Comparison of ENCODE assay signal across 20 mouse cellular contexts in the genomic region with DNA sequence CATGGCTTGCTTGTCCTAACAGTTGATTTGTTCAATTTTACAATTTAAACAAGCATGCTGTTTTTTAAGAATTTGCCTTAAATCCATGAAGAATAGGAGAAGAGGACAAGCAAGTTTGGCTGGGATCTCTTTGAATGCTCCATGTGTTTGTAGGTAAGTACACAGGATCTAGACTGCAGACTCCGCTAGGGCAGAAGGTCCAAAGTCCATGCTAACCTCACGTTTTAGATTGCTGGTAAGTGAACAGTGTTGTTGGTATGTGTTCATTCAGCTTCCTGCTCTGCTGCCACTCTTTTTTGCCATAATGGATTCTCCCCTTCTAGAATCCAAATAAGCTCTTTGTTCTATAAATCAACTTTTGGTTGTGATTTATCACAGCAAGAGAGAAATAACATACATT.
DNase-seq lines count a peak whose midpoint lies in the region; ATAC-seq and TF ChIP-seq lines count a peak whose summit lies in the region.
"Had no signal": no experiment of that assay in that cellular context is flagged by ENCODE, and none has a peak within 500 bp of the region (broad histone marks: within the 10 kb centered on the region; RNA-seq: fewer than 3 reads in every experiment).

No protein-coding gene starts in this region.

- no peak for TF ChIP-seq EP300 in stomach, postnatal 0 days (optimal IDR thresholded peaks at IDR 0.05)

- 92% methylated on average over 2 of the region's 2 CpGs for WGBS in hindbrain, embryonic 11.5 days
- WGBS in hindbrain, postnatal 0 days: 84% methylated on average over 2 of the region's 2 CpGs
- 45% methylated on average over 2 of the region's 2 CpGs for WGBS in intestine, embryonic 15.5 days
- WGBS in stomach, postnatal 0 days: 62% methylated on average over 2 of the region's 2 CpGs

- H3K9ac ChIP-seq in hindbrain, embryonic 11.5 days (ENCODE audit: low read depth, low read length): no peak overlapping the region
- H3K9ac ChIP-seq in hindbrain, postnatal 0 days (replicated peaks; ENCODE audit: low read length): no peak overlapping the region
- no peak overlapping the region for H3K9ac ChIP-seq in intestine, embryonic 15.5 days
- no peak overlapping the region for H3K9ac ChIP-seq in stomach, postnatal 0 days (ENCODE audit: low read length)
- H3K9ac ChIP-seq: embryonic facial prominence, embryonic 12.5 days; forebrain, embryonic 15.5 days; heart, embryonic 13.5 days had no signal

- peaks cover 14% of the 10 kb centered on the region; the same call in 1 of the 2 replicates for H3K36me3 ChIP-seq in hindbrain, embryonic 11.5 days (ENCODE audit: control insufficient read depth, insufficient read depth, low read length)
- H3K36me3 ChIP-seq in hindbrain, postnatal 0 days (ENCODE audit: insufficient read depth, low read length): peaks cover 70% of the 10 kb centered on the region
- peaks cover 29% of the 10 kb centered on the region for H3K36me3 ChIP-seq in intestine, embryonic 15.5 days
- H3K36me3 ChIP-seq in stomach, postnatal 0 days (ENCODE audit: control insufficient read depth, insufficient read depth, low read length): peaks cover 20% of the 10 kb centered on the region

- H3K27ac ChIP-seq in hindbrain, embryonic 11.5 days (ENCODE audit: low read depth, low read length): no peak overlapping the region
- no peak overlapping the region for H3K27ac ChIP-seq in hindbrain, postnatal 0 days
- H3K27ac ChIP-seq in intestine, embryonic 15.5 days: no peak overlapping the region
- H3K27ac ChIP-seq in stomach, postnatal 0 days (replicated peaks): no peak overlapping the region
- H3K27ac ChIP-seq: embryonic facial prominence, embryonic 12.5 days; heart, embryonic 13.5 days had no signal

- peak; percentile 18 for DNase-seq in hindbrain, embryonic 11.5 days (ENCODE audit: low spot score)
- DNase-seq in hindbrain, postnatal 0 days (ENCODE audit: low spot score): no peak
- DNase-seq in kidney, postnatal 36 days: peak; percentile 14 to 22
- no peak for DNase-seq in kidney, postnatal 25 days
- DNase-seq in stomach, postnatal 0 days (ENCODE audit: low spot score): peak; percentile 43
- DNase-seq in urinary bladder, postnatal 36 days (ENCODE audit: low spot score in 2 of 2): no peak
- DNase-seq: adrenal gland, postnatal 10 days; B cell, adult 2 months; cerebellum, adult 11 months; cerebellum, adult 8-10 months; cerebellum, postnatal 14 days; gastrocnemius, postnatal 36 days; heart, adult 11 months; heart, postnatal 36 days had no signal

- no peak for TF ChIP-seq CTCF in hindbrain, postnatal 0 days (IDR thresholded peaks at IDR 0.05; ENCODE audit: low read depth)
- no peak for TF ChIP-seq CTCF in stomach, postnatal 0 days (IDR thresholded peaks at IDR 0.05; ENCODE audit: low read depth)

- H3K4me3 ChIP-seq in hindbrain, embryonic 11.5 days (ENCODE audit: low read depth, low read length): no peak overlapping the region
- no peak overlapping the region for H3K4me3 ChIP-seq in hindbrain, postnatal 0 days (ENCODE audit: low read length)
- no peak overlapping the region for H3K4me3 ChIP-seq in intestine, embryonic 15.5 days (replicated peaks)
- no peak overlapping the region for H3K4me3 ChIP-seq in stomach, postnatal 0 days (ENCODE audit: low read depth, low read length)
- H3K4me3 ChIP-seq: embryonic facial prominence, embryonic 12.5 days; forebrain, embryonic 15.5 days; heart, embryonic 13.5 days had no signal

- no peak for ATAC-seq in hindbrain, embryonic 11.5 days (ENCODE audit: low FRiP score)
- no peak for ATAC-seq in hindbrain, postnatal 0 days
- peak; percentile 66; the same call in 1 of the 2 replicates for ATAC-seq in intestine, embryonic 15.5 days
- ATAC-seq in stomach, postnatal 0 days (ENCODE audit: low FRiP score, low TSS enrichment): peak; percentile 83
- ATAC-seq: CD4-positive, CD25-positive, alpha-beta regulatory T cell, adult 4 months; forebrain, embryonic 15.5 days had no signal

- H3K4me1 ChIP-seq in hindbrain, embryonic 11.5 days (replicated peaks; ENCODE audit: control insufficient read depth, insufficient read depth, low read length): no peaks in the 10 kb centered on the region
- no peaks in the 10 kb centered on the region for H3K4me1 ChIP-seq in hindbrain, postnatal 0 days (ENCODE audit: insufficient read depth, low read length)
- no peaks in the 10 kb centered on the region for H3K4me1 ChIP-seq in intestine, embryonic 15.5 days (replicated peaks)
- H3K4me1 ChIP-seq in stomach, postnatal 0 days (replicated peaks; ENCODE audit: control insufficient read depth, insufficient read depth): no peaks in the 10 kb centered on the region
- H3K4me1 ChIP-seq: embryonic facial prominence, embryonic 12.5 days; forebrain, embryonic 15.5 days; heart, embryonic 13.5 days had no signal

- no peaks in the 10 kb centered on the region for H3K9me3 ChIP-seq in hindbrain, embryonic 11.5 days (ENCODE audit: control insufficient read depth, low read length)
- no peaks in the 10 kb centered on the region for H3K9me3 ChIP-seq in hindbrain, postnatal 0 days (ENCODE audit: low read length)
- no peaks in the 10 kb centered on the region for H3K9me3 ChIP-seq in intestine, embryonic 15.5 days
- no peaks in the 10 kb centered on the region for H3K9me3 ChIP-seq in stomach, postnatal 0 days (ENCODE audit: control insufficient read depth, low read length)
- H3K9me3 ChIP-seq: embryonic facial prominence, embryonic 12.5 days; forebrain, embryonic 15.5 days; G1E; heart, embryonic 13.5 days had no signal

- H3K27me3 ChIP-seq in hindbrain, embryonic 11.5 days (ENCODE audit: control insufficient read depth, insufficient read depth, low read length): no peaks in the 10 kb centered on the region
- H3K27me3 ChIP-seq in hindbrain, postnatal 0 days (ENCODE audit: insufficient read depth, low read length): no peaks in the 10 kb centered on the region
- H3K27me3 ChIP-seq in intestine, embryonic 15.5 days (replicated peaks): no peaks in the 10 kb centered on the region
- H3K27me3 ChIP-seq in stomach, postnatal 0 days (ENCODE audit: control insufficient read depth, insufficient read depth, low read length): no peaks in the 10 kb centered on the region
- H3K27me3 ChIP-seq: embryonic facial prominence, embryonic 12.5 days; forebrain, embryonic 15.5 days; heart, embryonic 13.5 days had no signal

- no peak overlapping the region for H3K4me2 ChIP-seq in hindbrain, embryonic 11.5 days (replicated peaks; ENCODE audit: low read depth, low read length)
- H3K4me2 ChIP-seq in hindbrain, postnatal 0 days (ENCODE audit: low read depth, low read length): no peak overlapping the region
- H3K4me2 ChIP-seq in intestine, embryonic 15.5 days (replicated peaks): no peak overlapping the region
- no peak overlapping the region for H3K4me2 ChIP-seq in stomach, postnatal 0 days (replicated peaks; ENCODE audit: low read depth)
- H3K4me2 ChIP-seq: embryonic facial prominence, embryonic 12.5 days; forebrain, embryonic 15.5 days; heart, embryonic 13.5 days had no signal

Comparison
In these comparisons a context has a peak if more than half of its experiments do, and no peak if none do; other contexts are left out.
1. DNase-seq: peak in hindbrain, embryonic 11.5 days (single experiment), kidney, postnatal 36 days (2 of 2) and stomach, postnatal 0 days (single experiment); none in hindbrain, postnatal 0 days (single experiment), kidney, postnatal 25 days (0 of 2) and urinary bladder, postnatal 36 days (0 of 2).
2. ATAC-seq: peak in intestine, embryonic 15.5 days (single experiment) and stomach, postnatal 0 days (single experiment); none in hindbrain, embryonic 11.5 days (single experiment) and hindbrain, postnatal 0 days (single experiment).